Mouse (Mus musculus) spleen, adult 18-20 months (tissue): ENCODE data around the gene 2210010C04Rik.

Experiments used
- DNase-seq, 2 experiments: peaks; one replicate each; pipeline ENCODE4 v3.0.0; 2022; ENCODE audit warnings: mixed read lengths in 2 of 2

The 2210010C04Rik gene

DNA sequence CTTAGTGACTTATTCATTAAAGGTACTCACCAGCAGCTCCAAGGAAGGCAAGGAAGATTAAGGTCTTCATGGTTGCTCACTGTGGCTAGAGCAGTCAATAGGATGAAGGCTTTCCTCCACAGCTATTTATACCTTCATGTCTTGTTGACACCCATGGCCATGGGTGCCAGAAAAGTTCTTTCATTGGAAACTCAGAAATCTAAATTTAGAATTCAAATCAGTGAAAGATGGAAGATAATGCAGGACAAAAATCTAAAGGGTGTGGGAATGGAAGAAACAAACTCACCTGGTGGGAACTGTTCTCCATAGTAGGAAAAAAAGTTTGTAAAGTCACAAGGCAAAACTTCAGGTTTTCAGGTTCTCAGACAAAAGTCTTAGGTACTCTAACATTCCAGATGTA, at the start of gene 2210010C04Rik:
TSS of gene 2210010C04Rik (minus strand) at position 101 of the 400 bp plus-strand sequence.
- no peak for DNase-seq

DNA sequence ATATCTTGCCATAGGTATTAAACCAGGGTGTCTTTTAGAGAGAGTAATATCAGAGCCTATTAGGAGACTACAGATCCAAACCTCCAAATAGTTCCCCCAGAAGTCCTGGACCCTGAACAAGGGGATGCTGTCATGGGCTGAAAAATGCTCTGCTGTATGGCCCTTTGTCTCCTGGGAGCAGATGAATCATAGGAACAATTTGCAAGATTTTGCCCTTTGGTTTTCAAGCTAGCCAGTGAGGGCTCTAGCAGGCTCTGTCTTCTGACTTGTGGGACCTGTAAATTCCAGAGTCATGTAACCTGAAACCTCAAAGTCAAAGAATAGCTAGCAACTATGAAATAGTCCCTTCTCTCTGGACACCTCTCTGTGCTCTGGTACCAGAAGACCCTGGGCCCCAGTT, 44.8 kb upstream of the 2210010C04Rik start:
- DNase-seq = no peak

DNA sequence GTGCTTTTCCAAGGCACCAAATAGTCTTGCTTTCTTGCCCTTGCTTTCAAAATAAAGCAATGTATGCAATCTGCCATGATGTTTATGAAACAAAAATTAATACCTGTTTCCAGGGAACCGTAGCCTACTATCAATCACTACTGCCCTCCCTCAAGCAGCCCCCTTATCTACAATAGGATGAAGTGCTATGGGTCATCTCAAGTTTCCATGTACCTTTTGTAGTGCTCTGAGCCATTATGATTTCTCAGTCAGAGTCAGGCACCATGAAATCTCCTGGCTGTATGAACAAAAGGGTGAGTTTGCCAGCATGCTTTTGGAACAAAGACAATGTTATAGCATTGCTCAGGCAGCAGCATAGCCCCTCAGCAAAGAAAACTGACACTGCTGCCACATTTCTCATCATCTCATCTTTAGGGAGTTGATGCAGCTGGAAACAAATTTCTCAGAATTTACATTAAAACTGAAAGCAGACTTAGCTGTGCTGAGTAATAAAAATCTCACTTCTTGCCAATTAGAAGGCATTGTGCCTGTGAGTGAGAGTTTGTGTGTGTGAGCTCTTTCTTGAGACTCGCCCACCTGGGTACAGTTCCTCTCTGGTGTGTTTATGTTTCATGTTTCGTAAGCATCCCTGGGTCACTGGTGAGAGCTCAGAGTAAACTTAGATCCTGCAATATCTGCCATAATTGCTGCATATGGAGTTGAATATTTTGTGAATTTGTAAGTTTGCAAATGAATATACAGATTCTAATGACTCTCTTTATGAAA, 43.4 kb upstream of the 2210010C04Rik start:
- no peak for DNase-seq

DNA sequence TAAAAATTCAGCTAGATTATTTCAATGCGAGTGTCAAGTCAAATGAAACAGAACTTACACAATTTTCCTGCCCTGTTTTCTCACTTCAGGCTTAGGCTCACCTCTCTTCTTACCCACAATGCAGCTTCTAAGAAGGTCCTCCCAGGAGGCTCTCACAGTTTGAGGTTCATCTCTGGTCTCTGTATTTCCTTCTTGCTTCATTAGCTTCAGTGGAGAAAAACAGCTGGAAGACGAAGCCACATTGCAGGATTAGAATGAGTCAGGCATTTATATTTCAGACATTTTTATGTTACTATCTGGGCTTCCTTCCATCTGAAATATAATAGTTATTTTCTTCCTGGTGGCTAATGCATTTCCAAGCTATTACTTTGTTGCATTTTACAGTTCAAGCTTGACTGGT, 40.4 kb upstream of the 2210010C04Rik start:
- no peak for DNase-seq

DNA sequence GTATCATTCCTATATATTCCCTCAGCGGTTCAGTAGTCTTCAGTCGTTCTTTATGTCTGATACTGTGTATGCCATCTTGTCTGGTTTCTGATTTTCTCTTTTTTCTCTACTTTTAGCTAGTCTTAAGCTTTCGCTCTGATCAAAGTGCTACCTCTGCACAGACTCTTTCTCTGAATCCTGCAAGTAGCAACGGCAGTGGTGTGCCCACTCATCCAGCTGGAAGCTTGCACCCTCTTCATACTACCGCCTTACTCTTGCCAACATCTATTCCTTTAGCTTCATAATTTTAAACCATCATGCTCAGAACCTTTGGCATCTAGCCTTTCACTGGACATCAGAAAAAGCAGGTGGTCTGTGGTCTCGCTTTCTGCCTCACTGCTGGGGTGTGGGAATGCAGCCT, 28.0 kb upstream of the 2210010C04Rik start:
- DNase-seq = no peak

DNA sequence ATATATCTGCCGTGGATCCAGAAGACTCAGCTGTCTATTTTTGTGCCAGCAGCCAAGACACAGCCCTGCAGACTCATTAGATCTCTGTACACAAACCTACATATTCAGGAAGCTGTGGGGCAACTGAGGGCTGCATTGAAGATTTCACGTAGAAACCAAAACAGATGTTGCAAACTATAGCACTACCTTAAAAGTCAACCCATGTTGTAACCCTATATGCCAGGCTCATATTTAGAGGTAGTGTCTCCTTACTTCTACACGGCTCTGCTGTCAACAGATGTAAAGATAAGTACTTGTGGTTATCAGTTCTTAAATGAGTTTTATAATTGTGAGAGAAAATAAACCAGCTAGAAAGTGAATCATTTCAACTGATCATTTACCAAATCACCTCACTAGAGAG, 27.4 kb upstream of the 2210010C04Rik start:
- no peak for DNase-seq

DNA sequence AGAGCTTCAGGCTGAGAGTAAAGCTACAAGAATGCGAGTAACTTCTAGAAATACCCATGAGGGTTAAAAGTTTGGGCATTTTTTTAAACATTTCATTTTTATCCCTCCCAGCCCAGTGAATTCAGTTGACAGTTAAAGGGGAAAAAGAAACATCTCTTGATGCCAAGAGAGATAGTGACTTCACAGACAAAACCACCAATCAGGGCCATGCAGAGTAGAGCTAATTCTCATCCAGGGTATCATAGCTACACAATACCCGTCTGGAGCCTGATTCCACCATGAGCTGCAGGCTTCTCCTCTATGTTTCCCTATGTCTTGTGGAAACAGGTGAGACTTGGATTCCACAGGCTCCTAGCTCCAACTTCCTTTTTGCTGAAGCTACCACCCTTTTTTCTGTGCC, 26.8 kb upstream of the 2210010C04Rik start:
- DNase-seq = no peak

DNA sequence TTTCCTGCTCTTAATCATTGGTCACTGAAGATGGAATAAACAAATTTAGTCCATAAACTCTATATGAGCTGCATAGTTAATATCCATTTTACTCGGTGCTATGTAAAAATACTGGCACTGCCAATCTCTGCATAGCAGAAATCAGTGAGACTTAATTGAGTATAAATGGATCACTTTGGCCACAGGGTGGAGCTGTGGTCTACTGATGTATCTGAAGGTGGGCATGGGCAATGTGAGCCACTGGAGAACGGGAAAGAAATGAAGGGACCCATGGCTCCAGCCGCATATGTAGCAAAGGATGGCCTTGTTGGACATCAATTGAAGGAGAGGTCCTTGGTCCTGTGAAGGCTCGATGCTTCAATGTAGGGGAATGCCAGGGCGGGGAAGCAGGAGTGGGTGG, 25.8 kb upstream of the 2210010C04Rik start:
- DNase-seq = no peak

DNA sequence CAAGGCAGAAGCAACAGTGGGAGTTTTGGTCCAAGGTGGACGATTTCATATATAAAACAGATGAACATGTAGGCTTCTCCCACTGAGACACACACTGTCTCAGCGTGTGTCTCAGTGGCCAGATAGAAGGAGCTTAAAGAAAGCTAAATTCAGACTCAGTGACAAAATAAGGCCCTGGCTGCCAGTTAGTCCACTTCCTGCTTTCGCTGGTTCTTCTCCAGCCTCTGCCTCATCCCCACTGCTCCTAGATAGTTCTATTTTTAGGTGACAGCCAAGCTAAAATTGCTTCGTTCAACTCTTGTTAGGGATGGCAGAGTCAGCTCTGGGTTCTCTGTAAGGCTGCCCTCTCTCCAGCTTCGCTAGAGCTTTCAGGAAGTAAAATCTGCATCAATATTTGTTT, 22.3 kb upstream of the 2210010C04Rik start:
- no peak for DNase-seq

DNA sequence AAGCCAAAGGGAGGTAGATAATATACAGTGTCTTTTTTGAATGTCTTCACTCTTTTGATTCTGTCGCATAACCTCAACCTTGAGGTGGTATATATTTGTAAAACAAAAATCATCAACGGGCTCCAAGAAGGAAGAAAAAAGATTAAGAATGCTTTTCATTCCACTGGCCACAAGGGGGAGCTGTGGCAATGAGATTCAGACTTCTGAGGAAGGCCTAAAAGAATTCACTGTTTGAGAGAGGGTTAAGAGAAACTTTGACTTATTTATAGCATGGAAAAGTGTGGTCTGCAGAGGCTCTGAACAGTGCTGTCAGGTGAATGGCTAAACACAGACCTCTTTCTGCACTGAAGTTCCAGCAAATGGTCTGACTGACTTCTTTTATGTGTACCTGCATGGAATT, 20.3 kb upstream of the 2210010C04Rik start:
- peak in 1 of 2 experiments; percentile 39 for DNase-seq

DNA sequence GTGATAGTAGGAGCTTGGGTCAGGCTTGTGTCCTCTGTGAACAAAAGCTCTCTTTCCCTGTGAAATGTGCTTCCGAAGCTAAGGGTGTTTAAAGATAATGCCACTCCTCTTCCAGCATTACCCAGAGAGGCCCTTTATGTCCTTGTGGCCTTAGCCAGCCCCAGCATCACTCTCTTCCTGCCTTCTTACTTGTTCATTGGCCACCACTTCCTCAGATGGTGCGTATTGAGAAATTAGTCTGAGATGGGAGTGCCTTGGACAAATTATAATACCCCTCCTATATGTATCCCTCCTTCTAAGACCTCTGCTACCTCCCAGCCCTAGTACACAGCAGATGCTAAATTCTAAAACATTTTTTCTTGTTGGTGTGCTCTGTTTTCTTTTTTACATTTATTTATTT, 19.1 kb upstream of the 2210010C04Rik start:
- no peak for DNase-seq

DNA sequence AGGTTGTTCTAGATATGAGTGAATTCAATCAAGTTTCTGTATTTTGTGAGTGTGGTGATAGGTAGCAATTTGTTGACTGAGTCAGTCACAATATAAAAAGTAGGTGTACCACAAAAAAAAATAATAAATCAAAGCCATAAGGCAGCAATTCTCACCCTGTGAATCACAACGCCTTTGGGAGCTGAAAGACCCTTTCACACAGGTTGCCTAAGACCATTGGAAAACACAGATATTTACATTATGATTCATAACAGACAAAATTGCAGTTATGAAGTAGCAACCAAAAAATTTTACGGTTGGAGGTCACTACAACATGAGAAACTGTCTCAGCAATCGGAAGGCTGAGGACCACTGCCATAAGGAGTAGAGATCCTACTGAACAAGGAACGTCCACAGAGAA, 16.5 kb upstream of the 2210010C04Rik start:
- no peak for DNase-seq

DNA sequence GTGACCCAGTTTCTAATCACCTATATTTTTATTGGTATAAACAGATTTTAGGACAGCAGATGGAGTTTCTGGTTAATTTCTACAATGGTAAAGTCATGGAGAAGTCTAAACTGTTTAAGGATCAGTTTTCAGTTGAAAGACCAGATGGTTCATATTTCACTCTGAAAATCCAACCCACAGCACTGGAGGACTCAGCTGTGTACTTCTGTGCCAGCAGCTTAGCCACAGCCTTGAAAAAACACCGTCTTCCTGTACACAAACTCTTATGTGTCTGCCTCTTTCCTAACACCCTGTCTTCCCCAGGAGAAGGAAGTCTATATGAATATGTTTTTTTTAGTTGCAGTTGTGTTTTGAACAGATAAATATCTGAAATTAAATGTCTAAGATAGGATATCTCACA, 13.3 kb upstream of the 2210010C04Rik start:
- DNase-seq = no peak

DNA sequence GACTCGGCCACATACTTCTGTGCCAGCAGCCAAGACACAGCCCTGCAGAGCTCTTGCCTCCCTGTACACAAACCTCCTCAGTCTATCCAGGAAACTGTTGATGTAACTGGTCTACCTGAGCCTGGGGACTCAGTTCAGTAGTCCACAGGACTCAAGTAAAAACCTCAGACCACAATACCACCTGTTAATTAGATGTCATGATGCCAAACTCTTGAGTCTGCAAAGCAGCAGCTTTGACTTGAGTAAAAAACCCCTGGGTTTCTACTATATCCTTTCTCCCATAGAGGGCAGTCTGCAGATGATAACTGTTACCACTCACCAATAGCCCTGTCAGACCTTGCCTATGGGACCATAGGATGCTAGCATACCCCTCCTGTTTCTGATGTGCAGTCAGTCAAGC, 12.7 kb upstream of the 2210010C04Rik start:
- DNase-seq = no peak

DNA sequence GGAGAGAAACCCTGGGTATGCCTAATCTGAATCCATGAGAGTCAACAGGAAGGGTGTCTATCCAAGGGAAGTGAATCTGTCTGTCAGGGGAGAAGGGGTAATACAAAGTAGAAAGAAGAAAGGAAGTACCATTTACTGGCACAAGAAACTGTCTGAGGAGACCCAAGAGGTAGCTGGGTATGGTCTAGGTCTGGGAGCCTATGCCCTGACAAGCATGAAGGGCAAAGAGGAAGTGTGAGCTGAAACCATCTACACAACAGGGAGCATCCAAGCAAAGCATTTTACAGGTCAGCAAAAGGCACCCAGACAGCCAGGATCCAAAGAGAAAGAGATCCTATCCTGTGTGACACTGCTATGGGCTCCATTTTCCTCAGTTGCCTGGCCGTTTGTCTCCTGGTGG, 11.9 kb upstream of the 2210010C04Rik start:
- DNase-seq = no peak

DNA sequence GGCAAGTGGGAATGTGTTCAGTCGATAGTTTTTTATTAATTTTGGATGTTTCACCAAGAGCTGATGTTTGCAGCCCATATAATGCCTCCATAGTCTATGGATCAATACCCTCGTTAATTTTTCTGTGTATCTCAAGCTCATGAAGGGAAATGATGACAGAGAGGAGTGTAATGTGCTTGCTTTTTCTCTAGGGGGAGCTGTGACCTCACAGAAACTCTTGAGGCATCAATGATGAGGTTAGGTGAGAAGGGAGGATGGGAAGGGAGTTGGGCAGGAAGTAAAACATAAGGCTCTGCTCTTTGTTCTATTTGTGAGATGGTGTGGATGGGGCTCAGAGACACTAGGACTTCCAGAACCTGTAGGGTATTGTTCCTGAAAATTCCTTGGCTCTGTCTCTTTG, 11.2 kb upstream of the 2210010C04Rik start:
- DNase-seq = no peak

DNA sequence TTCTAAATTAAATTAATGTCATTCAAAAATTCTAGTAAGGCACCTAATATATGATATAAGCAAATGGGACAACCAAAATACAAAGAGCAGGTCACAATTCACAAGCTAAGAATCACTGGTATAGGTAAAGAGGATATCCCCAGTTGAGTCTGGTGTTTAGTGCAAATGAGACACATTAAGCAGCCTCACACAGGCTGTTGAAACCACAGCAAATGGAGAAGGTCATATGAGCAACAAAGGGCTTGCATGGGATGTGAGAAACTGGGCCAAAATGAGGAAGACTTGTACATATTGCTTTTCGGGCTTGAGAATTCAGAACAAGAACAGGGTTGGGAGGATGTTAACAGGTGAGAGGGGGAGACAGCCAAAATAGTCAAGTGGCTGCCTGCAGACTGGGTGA, 9.4 kb upstream of the 2210010C04Rik start:
- DNase-seq = no peak

DNA sequence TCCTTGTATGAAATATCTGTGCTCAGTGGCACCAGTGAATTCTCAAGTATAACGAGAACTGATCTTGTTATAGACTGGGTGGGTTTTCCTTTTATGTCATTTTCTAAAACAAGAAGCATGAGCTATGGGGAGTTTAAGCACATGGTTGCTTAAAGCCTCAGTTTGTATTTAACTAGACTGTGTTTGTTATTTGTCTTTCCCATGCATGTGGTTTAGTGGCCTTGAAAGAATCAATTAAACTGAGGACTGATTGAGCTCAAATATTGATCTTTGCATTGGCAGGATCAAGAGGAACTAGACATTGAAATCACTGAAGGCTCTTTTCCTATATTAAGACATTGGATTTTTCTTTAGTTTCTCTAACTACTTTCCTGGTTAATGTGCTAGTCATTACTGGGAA, 9.0 kb upstream of the 2210010C04Rik start:
- no peak for DNase-seq

DNA sequence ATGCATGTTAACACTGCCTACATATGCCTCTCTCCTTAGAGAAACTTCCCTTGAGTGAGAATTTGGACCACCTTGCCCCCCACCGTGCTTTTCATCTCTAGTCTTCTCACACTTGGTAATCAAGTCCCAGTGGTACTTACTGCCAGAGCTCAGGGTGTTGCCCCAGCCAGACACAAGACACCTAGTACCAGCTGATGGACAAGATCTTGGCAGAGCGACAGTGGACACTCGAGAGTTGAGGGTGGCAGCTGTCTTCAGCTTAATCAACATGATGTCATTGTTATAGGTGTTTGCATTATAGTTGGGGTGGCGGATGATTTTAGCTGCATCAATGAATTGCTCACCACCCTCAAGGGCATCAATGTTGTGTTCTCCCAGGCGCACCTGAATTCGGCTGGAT, 2.5 kb downstream of the 2210010C04Rik start:
- DNase-seq = no peak

DNA sequence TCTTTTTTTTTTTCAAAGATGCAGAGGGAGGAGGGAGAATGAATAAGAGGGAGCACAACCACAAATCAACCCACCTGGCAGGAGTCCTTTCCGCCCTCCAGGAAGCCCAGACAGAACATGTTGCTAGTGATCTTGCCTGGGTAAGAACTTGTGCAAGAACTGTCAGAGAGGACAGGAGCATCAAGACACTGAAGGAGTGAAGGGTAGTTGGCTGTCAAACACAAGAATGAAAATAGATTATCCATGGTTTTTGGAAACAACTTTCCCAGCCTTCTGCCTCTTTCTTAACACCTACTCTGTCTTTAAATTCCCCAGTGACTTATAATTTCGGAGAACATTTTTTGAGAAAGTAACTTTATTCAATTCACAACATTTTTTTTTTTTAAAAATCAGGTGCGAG, 3.1 kb downstream of the 2210010C04Rik start:
- DNase-seq = no peak

DNA sequence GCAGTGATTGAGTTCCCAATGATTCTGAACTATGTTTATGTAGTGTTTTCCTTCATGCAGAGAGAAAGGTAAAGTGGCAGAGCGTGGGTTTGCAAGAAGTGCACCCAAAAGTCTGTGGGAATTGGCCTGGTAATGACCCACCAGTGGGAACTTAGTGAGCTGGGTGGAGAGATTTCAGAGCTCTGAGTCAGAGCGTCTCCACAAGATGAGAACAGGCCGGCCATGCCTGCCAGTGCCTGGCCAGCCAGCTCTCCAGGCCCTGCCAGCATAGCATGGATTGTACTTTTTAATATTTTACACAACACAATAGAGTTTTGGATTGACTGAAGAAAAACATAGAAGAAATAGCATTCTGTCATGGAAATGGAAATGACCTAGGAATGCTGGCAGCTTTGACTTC, 4.5 kb downstream of the 2210010C04Rik start:
- no peak for DNase-seq

DNA sequence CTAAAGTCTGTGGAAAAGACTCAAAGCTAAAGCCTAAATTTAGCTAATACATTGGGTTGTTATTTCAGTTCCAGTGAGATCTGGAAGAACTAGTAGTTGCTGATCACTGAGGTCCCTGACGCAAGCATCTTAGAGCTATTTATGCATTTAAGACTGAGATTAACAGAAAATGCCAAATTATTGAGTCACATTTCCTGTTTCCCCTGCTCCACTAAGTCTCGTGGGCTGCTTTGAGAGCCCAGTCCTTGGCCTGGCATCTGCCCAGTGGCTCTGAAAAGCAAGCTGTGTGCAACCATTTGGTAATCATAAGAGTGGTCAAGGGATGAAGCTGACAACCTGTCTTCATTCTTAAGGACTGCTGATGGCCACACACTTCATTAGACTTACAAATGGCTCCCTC, 8.3 kb downstream of the 2210010C04Rik start:
- no peak for DNase-seq

DNA sequence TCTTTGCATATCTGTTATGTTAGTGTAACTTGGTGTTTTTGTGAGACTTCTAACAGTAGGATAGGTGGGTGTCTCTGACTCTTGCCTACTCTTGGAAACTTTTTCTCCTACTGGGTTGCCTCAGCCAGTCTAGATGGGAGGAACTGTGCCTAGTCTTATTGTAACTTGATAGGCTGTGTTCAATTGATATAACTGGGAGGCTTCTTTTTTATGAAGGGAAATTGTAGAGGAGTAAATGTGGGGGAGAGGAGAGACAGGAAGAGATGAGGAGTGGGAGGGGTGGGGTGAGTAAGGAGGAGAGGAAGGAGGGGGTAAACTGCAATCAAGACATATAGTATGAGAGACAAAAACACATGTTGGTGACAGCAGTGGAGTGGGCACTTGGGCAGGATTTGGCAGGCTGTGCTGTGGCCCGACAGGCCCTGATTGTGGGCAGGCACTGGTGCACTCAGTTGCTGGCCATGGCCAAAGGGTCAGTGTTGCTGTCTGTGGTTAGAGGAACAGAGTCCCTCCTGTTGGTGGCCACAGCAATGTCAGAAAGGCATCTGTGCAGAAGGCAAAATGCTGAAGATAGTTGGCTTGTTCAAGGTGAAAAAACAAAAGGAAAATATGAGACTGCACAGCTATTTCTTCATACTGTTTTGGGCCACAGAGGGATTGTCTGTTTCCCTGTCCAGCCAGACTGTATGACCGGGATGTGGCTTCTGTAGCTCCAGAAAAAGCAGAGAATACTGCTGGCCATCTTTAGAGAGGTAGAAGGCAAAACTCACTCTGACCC, 9.2 kb downstream of the 2210010C04Rik start:
- no peak for DNase-seq

DNA sequence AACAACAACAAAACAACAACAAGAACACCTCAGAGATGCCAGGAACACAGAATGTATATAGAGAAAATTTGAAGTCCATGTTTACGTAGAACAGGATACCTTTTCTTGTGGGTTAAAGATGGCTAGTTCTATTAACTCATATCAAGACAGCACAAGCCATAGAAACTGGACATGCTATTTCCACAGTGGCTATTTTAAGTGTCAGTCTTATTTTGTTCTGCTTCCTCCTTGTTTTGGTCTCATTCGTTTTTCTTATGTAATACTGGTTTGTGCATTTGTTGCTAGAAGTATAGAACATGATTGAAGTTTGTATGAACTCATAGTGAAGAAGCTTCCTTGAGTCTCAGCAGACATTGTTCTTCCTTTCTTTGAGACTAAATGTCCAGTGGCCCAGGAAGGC, 16.2 kb downstream of the 2210010C04Rik start:
- DNase-seq = no peak

DNA sequence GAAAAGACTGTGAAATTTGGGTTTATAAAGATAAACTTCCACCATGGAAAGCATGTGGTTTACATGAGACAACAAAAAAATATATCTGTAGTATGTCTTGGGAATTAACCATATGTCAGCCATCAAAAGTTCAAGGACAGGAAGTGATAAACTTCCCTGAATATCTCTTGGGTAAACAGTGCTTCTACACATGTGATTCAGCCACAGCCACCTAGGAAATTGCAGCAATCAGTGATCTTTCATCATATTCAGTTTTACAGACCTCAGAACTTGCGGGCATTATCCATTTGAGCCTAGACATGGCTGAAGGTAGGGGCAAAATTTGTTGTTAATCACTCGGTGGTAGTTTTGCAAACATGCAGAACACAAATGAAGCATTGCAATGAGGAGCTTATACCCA, 16.7 kb downstream of the 2210010C04Rik start:
- no peak for DNase-seq
